Mouse (Mus musculus): ENCODE measurements around the gene Slc39a3. TPM values are rescaled to one million over a fixed set of nuclear protein-coding genes. Genes with fewer than 3 reads are reported as not detected.
A peak's percentile ranks its signal among the peaks of the same experiment; 100 is the strongest.

Slc39a3 gene
- polyA plus RNA-seq, 1 experiment = not detected

GRCm38 (mm10) chr10:80999362-81000196, 37.6 kb downstream of the Slc39a3 start:
- no peak overlapping the region for H3K27ac ChIP-seq (ENCODE audit: insufficient read depth, low read depth, low read length)
- WGBS = 19% methylated on average over 37 of the region's 37 CpGs
- peaks cover 39% of the 10 kb centered on the region for H3K4me1 ChIP-seq (ENCODE audit: control insufficient read depth, insufficient read depth, low read length)
- TF ChIP-seq CTCF (IDR thresholded peaks at IDR 0.05; ENCODE audit: insufficient read depth, low read depth, low read length) (peak; percentile 83), POLR2A (IDR thresholded peaks at IDR 0.05; ENCODE audit: insufficient read depth, low read depth, low read length) (no peak)
- H3K4me3 ChIP-seq (ENCODE audit: insufficient read depth, low read depth, low read length) = no peak overlapping the region

GRCm38 (mm10) chr10:80998778-80999177, 38.4 kb downstream of the Slc39a3 start:
- H3K4me1 ChIP-seq (ENCODE audit: control insufficient read depth, insufficient read depth, low read length) = peaks cover 41% of the 10 kb centered on the region
- TF ChIP-seq CTCF (IDR thresholded peaks at IDR 0.05; ENCODE audit: insufficient read depth, low read depth, low read length) (peak; percentile 67; the same call in 1 of the 2 replicates), POLR2A (IDR thresholded peaks at IDR 0.05; ENCODE audit: insufficient read depth, low read depth, low read length) (no peak)
- WGBS = 9% methylated on average over 12 of the region's 12 CpGs
- no peak overlapping the region for H3K4me3 ChIP-seq (ENCODE audit: insufficient read depth, low read depth, low read length)
- no peak overlapping the region for H3K27ac ChIP-seq (ENCODE audit: insufficient read depth, low read depth, low read length)

GRCm38 (mm10) chr10:80998021-80998420, 39.2 kb downstream of the Slc39a3 start:
- H3K4me3 ChIP-seq (ENCODE audit: insufficient read depth, low read depth, low read length) = no peak overlapping the region
- H3K4me1 ChIP-seq (ENCODE audit: control insufficient read depth, insufficient read depth, low read length) = peaks cover 48% of the 10 kb centered on the region
- H3K27ac ChIP-seq (ENCODE audit: insufficient read depth, low read depth, low read length) = no peak overlapping the region
- WGBS = 10% methylated on average over 14 of the region's 14 CpGs
- TF ChIP-seq CTCF (IDR thresholded peaks at IDR 0.05; ENCODE audit: insufficient read depth, low read depth, low read length) (no peak), POLR2A (IDR thresholded peaks at IDR 0.05; ENCODE audit: insufficient read depth, low read depth, low read length) (no peak)

GRCm38 (mm10) chr10:80997332-80997731, 39.9 kb downstream of the Slc39a3 start:
- TF ChIP-seq CTCF (IDR thresholded peaks at IDR 0.05; ENCODE audit: insufficient read depth, low read depth, low read length) (no peak), POLR2A (IDR thresholded peaks at IDR 0.05; ENCODE audit: insufficient read depth, low read depth, low read length) (no peak)
- 91% methylated on average over 8 of the region's 8 CpGs for WGBS
- H3K27ac ChIP-seq (ENCODE audit: insufficient read depth, low read depth, low read length) = no peak overlapping the region

GRCm38 (mm10) chr10:80996501-80996900, 40.7 kb downstream of the Slc39a3 start:
- Histone ChIP-seq H3K4me3 (ENCODE audit: insufficient read depth, low read depth, low read length) (no peak overlapping the region), H3K27ac (ENCODE audit: insufficient read depth, low read depth, low read length) (no peak overlapping the region), H3K4me1 (ENCODE audit: control insufficient read depth, insufficient read depth, low read length) (peaks cover 56% of the 10 kb centered on the region)
- TF ChIP-seq POLR2A (IDR thresholded peaks at IDR 0.05; ENCODE audit: insufficient read depth, low read depth, low read length) (no peak), CTCF (IDR thresholded peaks at IDR 0.05; ENCODE audit: insufficient read depth, low read depth, low read length) (no peak)
- 97% methylated on average over 8 of the region's 8 CpGs for WGBS

More at GRCm38 (mm10) chr10:80997332-80997731, 39.9 kb downstream of the Slc39a3 start:
- no peak overlapping the region for H3K4me3 ChIP-seq (ENCODE audit: insufficient read depth, low read depth, low read length)
- peaks cover 55% of the 10 kb centered on the region for H3K4me1 ChIP-seq (ENCODE audit: control insufficient read depth, insufficient read depth, low read length)

- WGBS = 9% methylated on average over 21 of the region's 21 CpGs
- TF ChIP-seq POLR2A (IDR thresholded peaks at IDR 0.05; ENCODE audit: insufficient read depth, low read depth, low read length) (no peak), CTCF (IDR thresholded peaks at IDR 0.05; ENCODE audit: insufficient read depth, low read depth, low read length) (peak; percentile 89)
- Histone ChIP-seq H3K4me1 (ENCODE audit: control insufficient read depth, insufficient read depth, low read length) (peaks cover 44% of the 10 kb centered on the region), H3K4me3 (ENCODE audit: insufficient read depth, low read depth, low read length) (peak overlapping the region; percentile 11; the same call in 1 of the 2 replicates), H3K27ac (ENCODE audit: insufficient read depth, low read depth, low read length) (no peak overlapping the region)
Measured at GRCm38 (mm10) chr10:80995091-80995632, 42.1 kb downstream of the Slc39a3 start.

GRCm38 (mm10) chr10:80994621-80995020, 42.6 kb downstream of the Slc39a3 start:
- H3K4me1 ChIP-seq (ENCODE audit: control insufficient read depth, insufficient read depth, low read length) = peaks cover 40% of the 10 kb centered on the region
- no peak overlapping the region for H3K27ac ChIP-seq (ENCODE audit: insufficient read depth, low read depth, low read length)
- no peak overlapping the region for H3K4me3 ChIP-seq (ENCODE audit: insufficient read depth, low read depth, low read length)
- WGBS = 65% methylated on average over 4 of the region's 4 CpGs
- TF ChIP-seq CTCF (IDR thresholded peaks at IDR 0.05; ENCODE audit: insufficient read depth, low read depth, low read length) = no peak
- TF ChIP-seq POLR2A (IDR thresholded peaks at IDR 0.05; ENCODE audit: insufficient read depth, low read depth, low read length) = no peak

GRCm38 (mm10) chr10:80993276-80993675, 44.0 kb downstream of the Slc39a3 start:
- H3K27ac ChIP-seq (ENCODE audit: insufficient read depth, low read depth, low read length) = no peak overlapping the region
- no peak overlapping the region for H3K4me3 ChIP-seq (ENCODE audit: insufficient read depth, low read depth, low read length)
- peaks cover 35% of the 10 kb centered on the region for H3K4me1 ChIP-seq (ENCODE audit: control insufficient read depth, insufficient read depth, low read length)
- no peak for TF ChIP-seq POLR2A (IDR thresholded peaks at IDR 0.05; ENCODE audit: insufficient read depth, low read depth, low read length)
- TF ChIP-seq CTCF (IDR thresholded peaks at IDR 0.05; ENCODE audit: insufficient read depth, low read depth, low read length) = no peak
- WGBS = 40% methylated on average over 5 of the region's 5 CpGs

GRCm38 (mm10) chr10:80991945-80992344, 45.3 kb downstream of the Slc39a3 start:
- TF ChIP-seq CTCF (IDR thresholded peaks at IDR 0.05; ENCODE audit: insufficient read depth, low read depth, low read length) (0 out of 2 replicates have a peak, but pooled peaks have one; percentile 6), POLR2A (IDR thresholded peaks at IDR 0.05; ENCODE audit: insufficient read depth, low read depth, low read length) (no peak)
- WGBS = 89% methylated on average over 1 of the region's 1 CpGs
- H3K27ac ChIP-seq (ENCODE audit: insufficient read depth, low read depth, low read length) = no peak overlapping the region
- H3K4me1 ChIP-seq (ENCODE audit: control insufficient read depth, insufficient read depth, low read length) = peaks cover 32% of the 10 kb centered on the region
- H3K4me3 ChIP-seq (ENCODE audit: insufficient read depth, low read depth, low read length) = no peak overlapping the region

All from olfactory bulb, adult 2 months (tissue).